Mouse (Mus musculus) cerebellum, adult 2 months (tissue): ENCODE measurements around the gene 1810013L24Rik. TPM values are rescaled to one million over a fixed set of nuclear protein-coding genes. Genes with fewer than 3 reads are reported as not detected.

Experiments
- DNase-seq, 2 experiments: peaks; one replicate each; pipeline ENCODE4 v3.0.0; 2021
- H3K27ac ChIP-seq: fragments of 200-500 bp; 2 replicates; pipeline ENCODE4 v1.5.1; 2012; ENCODE audit warnings: low read length, control low read depth, inconsistent platforms; ENCODE audit not compliant: insufficient read depth
- H3K27me3 ChIP-seq: fragments of 200-500 bp; 2 replicates; pipeline ENCODE4 v1.6.1; 2012; ENCODE audit warnings: inconsistent platforms, mild to moderate bottlenecking, low read length, moderate library complexity; ENCODE audit not compliant: control insufficient read depth, insufficient read depth
- H3K4me1 ChIP-seq: fragments of 200-500 bp; 2 replicates; pipeline ENCODE4 v1.6.1; 2011; ENCODE audit warnings: low read length; ENCODE audit not compliant: control insufficient read depth, insufficient read depth
- H3K4me3 ChIP-seq: fragments of 200-500 bp; replicated peaks from 2 replicates; pipeline ENCODE3; 2011; ENCODE audit warnings: mild to moderate bottlenecking, low read depth, low read length, control low read depth; ENCODE audit not compliant: insufficient read depth
- CTCF ChIP-seq: fragments of 200-500 bp; IDR thresholded peaks from 2 replicates; pipeline ENCODE4 v1.5.1; 2011; ENCODE audit warnings: low read depth, mild to moderate bottlenecking, control low read depth, low read length, moderate library complexity, borderline replicate concordance; ENCODE audit not compliant: insufficient read depth
- POLR2A ChIP-seq: fragments of 200-500 bp; IDR thresholded peaks from 2 replicates; pipeline ENCODE4 v1.6.1; 2011; ENCODE audit warnings: low read length, control low read depth, borderline replicate concordance; ENCODE audit not compliant: insufficient read depth
- WGBS: fragments of 180-500 bp; shearing (Covaris S2); methylation state at CpG from one replicate; pipeline ENCODE4 v1.1.7; 2018; 5-methylcytosine and 5-hydroxymethylcytosine counted together
- polyA plus RNA-seq: library from polyadenylated mRNA; depleted of rRNA; stranded (reverse); fragments of >200 nt; gene quantifications from 2 replicates; pipeline ENCODE4 v1.2.3, GENCODE M21; 2012

Gene 1810013L24Rik
- polyA plus RNA-seq, 1 experiment: 51.2 TPM

DNA sequence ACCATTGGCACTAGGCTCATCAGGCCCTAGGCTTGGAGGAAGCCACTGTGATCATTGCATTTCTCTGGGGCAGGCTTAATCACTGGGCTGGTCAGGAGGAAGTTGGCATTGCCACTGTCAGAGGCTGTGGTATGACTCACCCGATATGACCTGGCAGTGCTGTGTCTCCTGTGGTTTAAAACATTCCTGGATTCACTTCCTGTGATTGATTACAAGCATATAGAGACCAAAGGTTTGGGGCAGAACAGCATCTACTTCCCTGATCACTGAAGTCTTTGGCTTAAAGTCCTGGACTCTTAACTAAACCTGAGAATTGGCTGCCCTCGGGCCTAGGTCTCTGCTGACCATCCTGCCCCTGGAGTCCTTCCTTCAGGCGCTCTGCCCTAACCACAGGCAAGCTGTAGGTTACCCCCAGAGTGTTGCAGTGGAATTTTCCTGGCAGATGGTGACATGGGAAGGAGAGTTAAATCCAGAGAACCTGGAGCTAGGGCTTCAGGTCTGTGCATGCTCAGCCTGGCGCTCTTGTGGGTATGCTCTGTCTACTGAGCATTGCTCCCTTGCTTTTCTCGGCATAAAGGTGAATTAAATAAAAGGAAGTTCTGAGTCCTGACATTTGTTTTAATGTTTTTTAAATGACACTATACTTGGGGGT is 32.6 kb downstream of the 1810013L24Rik start:
- H3K4me1 ChIP-seq: peaks cover 31% of the 10 kb centered on the region
- 9% methylated on average over 5 of the region's 5 CpGs for WGBS
- TF ChIP-seq CTCF (no peak), POLR2A (peak; percentile 58; the same call in 1 of the 2 replicates)

GRCm38 (mm10) chr16:8864223-8864631 is 34.3 kb downstream of the 1810013L24Rik start:
- H3K27ac ChIP-seq: peak overlapping the region; percentile 90
- WGBS: 11% methylated on average over 4 of the region's 4 CpGs
- no peak for TF ChIP-seq POLR2A
- TF ChIP-seq CTCF: no peak
- peaks cover 31% of the 10 kb centered on the region for H3K4me1 ChIP-seq
- peak; percentile 54 to 62 for DNase-seq
- no peaks in the 10 kb centered on the region for H3K27me3 ChIP-seq
- peak overlapping the region; percentile 6 for H3K4me3 ChIP-seq

More for the DNA sequence above, 32.6 kb downstream of the 1810013L24Rik start:
- Histone ChIP-seq H3K4me3 (no peak overlapping the region), H3K27ac (peak overlapping the region; percentile 90), H3K27me3 (no peaks in the 10 kb centered on the region)
- peak; percentile 81 to 90 for DNase-seq

DNA sequence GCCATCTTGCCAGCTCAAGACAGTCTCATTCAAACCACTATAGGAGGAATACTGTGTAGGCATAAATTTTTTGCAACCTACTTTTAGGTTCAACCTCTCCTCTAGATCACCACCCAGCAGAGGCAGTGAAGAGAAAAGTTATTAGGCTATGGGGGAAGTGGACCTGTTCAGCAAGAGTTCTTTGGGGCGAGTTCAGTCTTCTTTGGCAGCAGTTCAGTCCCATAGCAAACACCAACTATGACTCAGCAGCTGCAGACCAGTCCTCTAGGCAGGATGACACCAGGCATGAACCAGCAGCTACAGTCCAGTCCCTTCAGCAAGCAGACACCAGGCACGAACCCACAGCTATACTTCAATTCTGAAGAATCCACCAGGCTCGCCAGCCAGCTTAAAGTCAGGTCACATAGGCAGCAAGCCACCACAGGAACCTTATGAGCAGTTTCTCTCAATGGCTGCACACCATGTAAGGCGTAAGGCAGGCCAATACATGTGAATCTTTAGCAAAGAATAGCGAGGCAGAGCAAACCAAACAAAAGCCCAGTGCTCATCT is 37.6 kb downstream of the 1810013L24Rik start:
- WGBS: 78% methylated on average over 5 of the region's 5 CpGs
- peak in 1 of 2 experiments; percentile 11 for DNase-seq
- no peak for TF ChIP-seq CTCF
- no peak for TF ChIP-seq POLR2A
- H3K27me3 ChIP-seq: no peaks in the 10 kb centered on the region
- H3K4me3 ChIP-seq: no peak overlapping the region
- peaks cover 18% of the 10 kb centered on the region for H3K4me1 ChIP-seq
- H3K27ac ChIP-seq: no peak overlapping the region

GRCm38 (mm10) chr16:8868506-8868905 is 38.6 kb downstream of the 1810013L24Rik start:
- Histone ChIP-seq H3K27ac (no peak overlapping the region), H3K27me3 (no peaks in the 10 kb centered on the region), H3K4me3 (no peak overlapping the region), H3K4me1 (peaks cover 10% of the 10 kb centered on the region; the same call in 1 of the 2 replicates)
- no peak for DNase-seq
- TF ChIP-seq CTCF (no peak), POLR2A (no peak)
- WGBS: 92% methylated on average over 3 of the region's 3 CpGs

- peaks cover 4% of the 10 kb centered on the region; the same call in 1 of the 2 replicates for H3K4me1 ChIP-seq
- TF ChIP-seq CTCF (peak; percentile 89), POLR2A (no peak)
- peak; percentile 76 to 81 for DNase-seq
- no peaks in the 10 kb centered on the region for H3K27me3 ChIP-seq
- H3K4me3 ChIP-seq: no peak overlapping the region
- no peak overlapping the region for H3K27ac ChIP-seq
- WGBS: 38% methylated on average over 2 of the region's 2 CpGs
These were observed 39.8 kb downstream of the 1810013L24Rik start for GRCm38 (mm10) chr16:8869715-8870114.

GRCm38 (mm10) chr16:8871376-8871775 is 41.5 kb downstream of the 1810013L24Rik start:
- Histone ChIP-seq H3K27me3 (no peaks in the 10 kb centered on the region), H3K4me1 (no peaks in the 10 kb centered on the region), H3K27ac (no peak overlapping the region), H3K4me3 (no peak overlapping the region)
- DNase-seq: no peak
- WGBS: 89% methylated on average over 6 of the region's 6 CpGs
- no peak for TF ChIP-seq CTCF
- no peak for TF ChIP-seq POLR2A

DNA sequence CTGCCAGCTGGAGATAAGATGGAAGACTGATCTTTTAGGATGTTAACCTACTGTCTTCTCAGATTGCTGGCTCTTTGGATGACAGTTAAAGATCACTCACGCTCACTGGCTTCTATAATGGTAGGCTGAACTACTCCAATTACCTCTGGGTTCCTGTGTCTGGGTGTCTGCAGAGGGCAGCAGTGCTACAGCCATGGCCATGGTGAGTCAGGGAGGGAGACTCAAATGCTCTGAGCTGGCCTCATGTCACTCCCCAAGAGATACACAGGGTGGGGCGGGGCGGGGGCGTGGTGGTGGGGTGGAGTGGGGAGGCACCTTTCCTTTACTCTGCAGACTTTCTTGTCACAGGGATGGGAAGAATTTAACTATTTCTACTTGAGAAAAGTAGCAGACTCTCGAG is 42.1 kb downstream of the 1810013L24Rik start:
- TF ChIP-seq CTCF (no peak), POLR2A (no peak)
- WGBS: 60% methylated on average over 5 of the region's 5 CpGs

DNA sequence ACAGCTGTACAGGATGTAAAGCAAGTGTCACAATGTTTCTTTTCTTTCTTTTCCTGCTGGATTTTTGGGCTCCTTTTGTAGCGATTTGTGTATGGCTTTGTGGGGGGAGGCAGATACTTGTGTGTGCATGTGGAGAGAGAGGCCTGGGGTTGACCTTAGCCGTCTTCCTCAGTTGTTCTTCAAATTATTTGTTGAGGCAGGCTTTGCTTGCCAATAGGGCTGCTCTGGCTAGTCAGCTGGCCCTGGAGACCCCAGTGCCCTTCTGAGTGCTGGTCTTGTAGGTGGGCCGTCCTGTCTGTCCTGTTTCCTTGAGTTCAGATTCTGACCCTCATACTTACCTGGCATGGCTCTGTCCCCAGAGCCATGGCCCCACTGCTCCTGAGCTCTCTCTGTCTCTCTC is 42.6 kb downstream of the 1810013L24Rik start:
- TF ChIP-seq POLR2A (no peak), CTCF (no peak)
- no peaks in the 10 kb centered on the region for H3K4me1 ChIP-seq
- H3K27ac ChIP-seq: no peak overlapping the region
- no peaks in the 10 kb centered on the region for H3K27me3 ChIP-seq
- DNase-seq: no peak
- H3K4me3 ChIP-seq: no peak overlapping the region
- WGBS: 73% methylated on average over 3 of the region's 3 CpGs

More for the DNA sequence above, 42.1 kb downstream of the 1810013L24Rik start:
- H3K4me1 ChIP-seq: no peaks in the 10 kb centered on the region
- H3K27me3 ChIP-seq: no peaks in the 10 kb centered on the region
- no peak overlapping the region for H3K4me3 ChIP-seq
- no peak overlapping the region for H3K27ac ChIP-seq
- DNase-seq: no peak
